Mouse (Mus musculus) cerebellum, postnatal 4 days (tissue): ENCODE results near the gene Olfr1352.
"Not testable (repeated sequence)": the region's sequence is repeated elsewhere in the genome, so short reads cannot be mapped to it uniquely, and the experiment has no call there.

Source experiments
- DNase-seq, 2 experiments: peaks; one replicate each; pipeline ENCODE4 v3.0.0; 2022; ENCODE audit warnings: low spot score in 2 of 2, mixed read lengths in 1 of 2

The Olfr1352 gene

DNA sequence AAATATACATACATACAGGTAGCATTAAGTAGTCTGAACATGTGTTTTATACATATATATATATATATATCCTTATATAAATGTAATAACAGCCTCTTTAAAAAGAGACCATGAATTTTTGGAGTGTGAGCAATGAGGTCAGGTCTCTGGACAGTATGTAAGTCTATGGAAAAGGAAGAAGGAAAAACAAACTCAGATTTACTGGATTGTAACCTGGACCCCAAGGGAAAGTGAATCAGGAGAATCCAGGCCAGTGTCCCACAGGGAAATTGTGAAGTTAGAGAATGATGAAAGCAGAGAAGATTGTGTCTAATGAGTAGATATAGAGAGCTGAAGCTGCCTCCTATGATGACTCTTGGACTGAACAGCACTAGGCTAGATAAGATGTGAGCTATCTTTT, at the start of gene Olfr1352:
Gene Olfr1352, plus strand, starts transcription at position 301 of the 400 bp plus-strand sequence.
- DNase-seq = no peak

DNA sequence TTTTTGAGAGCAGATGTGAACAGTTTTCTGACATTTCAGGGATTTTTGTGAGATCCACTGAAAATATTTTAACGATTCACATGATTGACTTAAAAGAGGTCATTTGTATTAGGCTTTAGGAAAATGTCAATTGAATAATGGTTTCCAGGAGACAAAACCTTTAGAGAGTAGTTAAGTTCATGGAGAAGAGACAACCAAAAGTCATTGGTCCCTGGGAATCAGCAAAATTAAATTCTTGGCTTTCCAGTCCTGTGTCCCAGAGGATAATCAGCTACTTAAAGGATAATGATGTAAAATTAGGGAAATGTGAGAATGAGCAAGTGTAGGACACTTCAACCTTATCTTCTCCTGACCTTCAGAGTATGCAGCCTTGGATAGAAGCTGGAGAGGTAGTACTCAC, 30.5 kb upstream of the Olfr1352 start, which contains the start of gene Olfr8:
Gene Olfr8, plus strand, starts transcription at position 301 of the 400 bp plus-strand sequence.
- not testable (repeated sequence) for DNase-seq

DNA sequence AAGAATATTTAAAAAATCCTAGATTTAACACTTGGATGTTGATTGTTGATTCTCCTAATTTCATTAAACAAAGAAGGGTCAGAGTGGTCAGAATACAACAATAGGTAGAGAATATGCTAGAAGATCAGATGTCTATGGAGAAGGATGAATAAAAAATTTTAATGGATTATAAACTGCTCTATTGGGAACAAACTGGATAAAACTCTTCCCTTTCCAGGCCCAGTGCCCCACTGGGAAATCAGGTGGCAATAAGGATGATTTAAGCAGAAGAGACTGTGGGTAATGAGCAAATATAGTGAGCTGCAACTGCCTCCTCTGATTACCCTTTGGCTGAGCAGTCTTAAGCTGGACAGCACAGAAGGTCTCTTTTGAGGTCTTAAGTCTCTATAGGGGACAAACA, 17.8 kb upstream of the Olfr1352 start, which contains the start of gene Olfr1353:
Gene Olfr1353, plus strand, starts transcription at position 301 of the 400 bp plus-strand sequence.
- not testable (repeated sequence) for DNase-seq

DNA sequence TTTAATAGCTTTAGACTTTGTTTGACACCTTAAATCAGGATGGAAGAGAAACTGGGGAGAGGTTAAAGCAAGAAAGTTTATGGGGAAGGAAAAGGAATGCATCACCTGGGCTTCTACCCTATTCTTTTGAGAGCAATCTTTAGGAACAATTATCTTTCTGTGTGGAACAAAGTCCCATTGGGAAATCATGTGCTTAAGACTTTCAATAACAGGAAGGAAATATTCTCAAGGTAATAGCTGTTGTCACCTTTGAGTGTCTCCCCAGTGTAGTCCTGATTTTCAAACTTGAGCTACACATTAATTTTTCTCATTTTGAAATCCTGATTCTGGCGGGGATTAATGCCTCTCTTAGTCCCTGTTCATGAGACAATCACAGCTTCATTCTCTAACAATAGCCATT, 31.3 kb downstream of the Olfr1352 start, which contains the start of gene Olfr1351:
Gene Olfr1351, plus strand, starts transcription at position 301 of the 400 bp plus-strand sequence.
- DNase-seq = no peak

DNA sequence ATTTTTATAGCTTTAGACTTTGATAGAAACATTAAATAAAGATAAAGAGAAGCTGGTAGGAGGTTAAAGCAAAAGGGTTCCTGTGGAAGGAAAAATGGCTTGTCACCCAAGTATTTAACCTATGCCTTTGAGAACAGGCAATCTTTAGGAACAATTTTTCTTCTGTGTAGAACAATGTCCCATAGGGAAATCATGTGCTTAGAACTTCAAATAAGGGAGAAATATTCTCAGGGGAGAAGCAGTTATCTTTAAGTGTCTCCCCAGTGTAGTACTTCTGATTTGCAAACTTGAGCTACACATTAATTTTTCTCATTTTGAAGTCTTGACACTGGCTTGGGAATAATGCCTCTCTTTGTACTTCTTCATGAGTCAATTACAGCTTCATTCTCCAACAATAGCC, 47.6 kb downstream of the Olfr1352 start, which contains the start of gene Olfr57:
Gene Olfr57, plus strand, starts transcription at position 301 of the 400 bp plus-strand sequence.
- DNase-seq = no peak
